Mouse (Mus musculus) mouse trophoblast stem cell (cell line): ENCODE measurements at regions not wholly inside any gene's neighbourhood (a gene's known extent, or its start where the extent isn't known, plus 50 kb on each side); places are given as distances from the start of the nearest gene placed in this dataset.

Source experiments
- in situ Hi-C, 2 experiments: fragments of 300-500 bp; cut with MseI, MboI; formaldehyde crosslinking; loops; 2 replicates in 1 of 2; 3 replicates in 1 of 2; pipeline ENCODE4 v1.15.1; 2025

DNA sequence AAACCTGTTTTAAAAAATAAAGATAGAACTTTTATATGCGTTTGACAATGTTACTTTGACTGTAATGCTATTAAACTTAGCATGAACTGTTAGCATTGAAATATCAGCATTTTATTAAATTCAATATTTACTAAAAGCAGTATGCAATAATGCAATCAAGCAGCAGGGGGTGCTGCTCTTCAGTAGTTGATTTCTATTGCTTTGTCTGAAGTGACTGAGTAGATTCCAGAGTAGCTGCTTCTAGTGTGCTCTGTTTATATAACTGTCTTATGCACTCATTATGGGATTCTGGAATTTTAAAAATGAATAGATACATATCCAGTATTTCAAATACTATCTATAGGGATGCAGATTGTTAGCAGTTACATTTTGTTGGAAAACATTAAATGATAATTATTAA lies 146.2 kb downstream of the Gm28710 start:
- in situ Hi-C loops, result loop anchor here in 1 of 2 experiments (10.0 kb wide), 1 partner anchor 827 kb away; no protein-coding TSS in a partner anchor

DNA sequence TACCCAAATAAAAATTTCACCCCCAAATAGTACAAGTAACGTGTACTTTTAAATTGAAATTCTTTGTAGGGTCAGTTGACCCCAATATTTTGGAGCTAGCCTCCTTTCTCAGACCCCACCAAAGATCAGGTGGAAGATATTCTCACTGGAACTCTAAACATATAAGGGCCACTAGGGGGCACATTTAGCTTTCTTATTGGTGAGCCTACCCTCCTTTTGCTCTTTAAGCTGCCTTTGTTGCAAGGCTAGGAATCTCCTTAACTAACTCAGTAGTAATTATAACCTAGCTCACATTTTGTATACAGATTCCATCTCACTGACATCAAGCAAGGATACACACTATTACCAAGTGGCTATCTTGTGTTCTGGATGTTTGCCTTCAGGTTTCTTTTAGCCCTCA lies 155.8 kb downstream of the Gm28710 start:
- in situ Hi-C loops, result no loop called here

DNA sequence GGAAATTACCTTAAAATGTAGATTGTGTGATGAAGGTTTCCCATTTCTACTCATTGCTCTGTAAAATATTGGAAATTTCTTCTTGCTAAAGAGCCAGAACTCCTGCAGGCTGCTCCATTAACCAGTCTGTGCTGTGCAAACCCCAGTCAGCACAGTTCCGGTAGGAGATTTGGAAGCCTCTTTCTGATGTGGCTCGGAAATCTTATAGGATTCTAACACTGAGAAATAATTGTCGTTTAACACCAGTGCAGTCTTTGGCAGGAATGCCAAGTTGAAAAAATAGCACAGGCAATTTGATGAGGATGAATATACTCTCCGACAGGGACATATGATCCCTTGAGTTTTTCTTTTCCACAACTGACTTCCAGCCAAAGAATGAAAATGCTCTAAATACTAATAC lies 176.1 kb downstream of the Gm28710 start:
- in situ Hi-C loops, result loop anchor here in 1 of 2 experiments (25.0 kb wide), 1 partner anchor 795 kb away; no protein-coding TSS in a partner anchor

DNA sequence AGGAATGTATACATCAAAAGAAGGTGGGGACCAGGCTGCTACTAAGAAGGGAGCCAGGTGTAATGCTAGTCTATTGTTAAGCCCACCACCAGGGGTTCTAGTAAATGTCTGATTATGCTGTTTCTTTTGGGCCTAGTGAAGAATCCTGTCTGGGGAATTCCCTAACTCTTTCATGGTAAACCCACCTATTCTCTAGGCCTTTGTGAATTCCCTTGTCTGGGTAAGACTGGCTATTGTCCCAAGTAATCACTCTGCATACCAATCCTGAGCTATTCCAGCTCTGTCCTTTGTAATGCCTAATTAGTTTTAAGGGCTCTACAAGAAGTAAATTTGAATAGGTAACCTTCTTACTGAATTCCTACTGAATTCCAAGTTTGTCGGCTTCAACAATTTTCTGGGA lies 177.2 kb downstream of the Gm28710 start:
- in situ Hi-C loops, result loop anchor here in 1 of 2 experiments (25.0 kb wide), 1 partner anchor 793 kb away; no protein-coding TSS in a partner anchor

DNA sequence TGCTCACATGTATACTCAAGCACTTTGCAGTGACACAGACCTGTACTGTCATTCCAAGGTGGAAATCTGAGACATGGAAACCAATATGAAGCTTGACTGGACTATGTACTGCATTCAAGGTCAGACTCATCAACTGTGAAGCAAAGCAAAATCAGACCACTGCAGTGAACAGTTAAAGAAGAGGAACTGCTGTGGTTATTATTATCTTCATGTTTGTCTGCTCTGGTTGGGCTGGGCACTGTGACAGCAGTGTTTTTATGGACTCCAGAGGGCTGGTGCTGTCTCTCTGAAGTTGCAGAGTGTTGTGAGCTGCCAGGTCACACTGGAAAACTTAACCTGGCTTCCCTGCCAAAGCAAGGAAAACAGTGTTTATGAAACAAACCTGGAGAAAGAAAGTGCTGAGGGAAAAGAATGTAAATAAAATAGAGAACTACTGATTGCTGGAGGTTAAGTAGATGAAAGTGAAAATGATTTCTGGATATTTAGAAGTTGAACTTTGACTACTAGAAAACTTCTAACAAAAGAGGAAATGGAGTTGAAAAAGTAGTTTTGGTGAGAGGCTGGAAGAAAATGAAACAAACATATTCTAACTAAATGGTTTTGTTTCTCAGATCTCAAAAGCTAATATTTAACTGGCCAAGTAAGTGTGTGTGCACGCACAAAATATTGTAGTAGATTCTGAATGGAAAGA lies 181.7 kb downstream of the Gm28710 start:
- in situ Hi-C loops, result loop anchor here in 1 of 2 experiments (25.0 kb wide), 1 partner anchor 789 kb away; no protein-coding TSS in a partner anchor

DNA sequence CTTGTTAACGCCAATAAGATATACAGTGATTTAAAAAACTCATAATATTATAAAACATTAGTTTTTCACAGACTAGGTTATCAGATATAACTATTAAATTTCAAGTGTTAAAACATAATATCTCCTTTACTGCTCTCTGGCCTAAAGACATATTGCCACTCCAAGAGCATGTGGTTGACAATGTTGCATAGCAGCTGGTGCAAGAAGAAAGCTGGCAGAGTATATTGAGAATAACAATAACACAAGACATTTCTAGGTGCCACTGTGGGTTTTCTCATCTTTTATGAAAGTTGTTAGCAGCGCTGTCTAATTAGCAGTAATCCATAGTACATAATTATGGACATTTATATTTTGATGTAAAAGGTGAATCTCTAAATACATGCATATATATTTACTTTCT lies 184.4 kb downstream of the Gm28710 start:
- in situ Hi-C loops, result no loop called here

DNA sequence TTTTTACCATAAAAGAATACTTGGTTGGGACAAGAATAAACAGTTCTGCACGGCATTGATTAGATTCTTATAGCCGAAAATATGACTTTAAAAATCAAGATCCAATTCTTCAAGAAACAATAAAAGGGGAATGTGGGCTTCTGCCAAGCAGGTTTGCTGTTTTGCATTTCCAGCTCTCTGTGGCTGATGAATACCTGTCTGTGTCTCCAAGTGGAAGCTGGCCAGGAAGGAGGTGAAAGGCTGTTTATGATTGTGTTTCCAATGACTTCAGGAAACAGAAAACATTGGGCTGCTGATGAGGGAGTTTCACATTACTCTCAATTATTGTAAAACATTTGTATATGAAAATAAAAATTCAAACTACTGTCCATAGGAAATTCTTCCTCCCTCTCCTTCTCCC lies 193.3 kb downstream of the Gm28710 start:
- in situ Hi-C loops, result no loop called here

DNA sequence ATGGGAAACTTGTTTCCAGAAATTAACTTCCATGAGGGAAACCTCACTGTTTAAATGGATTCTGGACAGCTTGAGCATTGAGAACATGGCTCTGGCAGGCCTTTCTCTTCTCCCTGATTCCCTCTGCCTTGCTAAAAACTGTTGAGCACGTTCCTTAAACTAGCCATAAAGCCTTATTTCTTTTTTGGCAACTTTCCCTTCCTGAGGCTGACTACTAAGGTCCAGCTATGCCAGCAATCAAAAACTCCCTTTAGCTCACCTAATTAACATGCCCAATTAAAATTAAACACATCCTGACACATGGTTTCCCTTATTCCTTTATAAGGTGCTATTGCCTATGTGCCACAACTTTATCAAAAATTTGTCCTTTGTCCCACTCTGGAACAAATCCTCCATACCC lies 199.9 kb downstream of the Gm28710 start:
- in situ Hi-C loops, result no loop called here

DNA sequence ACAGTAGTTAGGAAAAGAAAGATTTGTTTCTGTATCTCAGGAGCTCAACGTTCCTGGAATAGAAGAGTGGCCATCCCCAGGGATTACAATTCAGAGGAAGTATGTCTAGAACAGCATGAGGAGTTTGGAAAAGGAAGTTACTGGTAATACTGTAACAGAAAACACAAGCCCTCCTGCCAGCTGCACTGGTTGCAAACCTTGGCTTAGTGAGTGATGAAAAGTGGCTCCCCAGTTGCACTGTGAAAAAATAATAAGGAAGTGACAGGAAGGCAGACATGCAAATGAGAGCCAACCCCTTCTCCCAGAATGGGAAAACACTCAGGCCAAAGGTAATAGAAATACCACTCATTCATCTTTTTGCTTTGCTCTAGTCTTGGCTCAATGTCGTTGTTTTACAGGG lies 207.6 kb downstream of the Gm28710 start:
- in situ Hi-C loops, result no loop called here

DNA sequence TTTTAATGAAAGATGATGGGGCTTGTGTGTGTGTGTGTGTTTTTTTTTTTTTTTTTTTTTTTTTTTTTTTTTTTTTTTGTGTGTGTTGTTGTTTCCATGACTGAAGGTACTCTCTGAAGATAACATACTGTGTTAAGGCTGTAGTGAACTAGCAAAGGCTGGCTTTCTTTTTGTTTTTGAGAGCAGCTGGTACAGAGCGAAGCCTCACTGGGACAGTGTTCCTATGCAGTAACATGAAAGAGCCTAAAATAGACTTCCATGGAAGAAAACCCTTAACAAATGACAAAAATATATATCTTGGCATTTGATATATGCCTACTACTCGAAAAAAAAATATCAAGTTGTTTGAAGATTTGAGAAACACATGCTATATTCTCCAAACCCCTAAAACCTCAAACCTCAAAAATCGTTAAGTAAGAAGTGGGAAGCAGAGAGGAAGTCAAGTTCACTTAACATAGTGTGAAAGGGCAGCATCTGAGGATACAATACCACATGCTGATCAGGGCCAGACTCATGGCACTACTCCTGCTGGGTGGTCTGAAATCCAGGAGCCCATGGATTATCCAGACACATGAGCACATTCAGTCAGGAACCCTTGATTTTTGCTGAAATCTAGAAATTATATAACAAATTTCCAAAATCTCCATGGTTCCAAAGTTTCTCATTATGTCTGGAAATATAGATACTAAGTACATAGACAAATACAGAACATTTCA lies 215.4 kb downstream of the Gm28710 start:
- in situ Hi-C loops, result no loop called here

DNA sequence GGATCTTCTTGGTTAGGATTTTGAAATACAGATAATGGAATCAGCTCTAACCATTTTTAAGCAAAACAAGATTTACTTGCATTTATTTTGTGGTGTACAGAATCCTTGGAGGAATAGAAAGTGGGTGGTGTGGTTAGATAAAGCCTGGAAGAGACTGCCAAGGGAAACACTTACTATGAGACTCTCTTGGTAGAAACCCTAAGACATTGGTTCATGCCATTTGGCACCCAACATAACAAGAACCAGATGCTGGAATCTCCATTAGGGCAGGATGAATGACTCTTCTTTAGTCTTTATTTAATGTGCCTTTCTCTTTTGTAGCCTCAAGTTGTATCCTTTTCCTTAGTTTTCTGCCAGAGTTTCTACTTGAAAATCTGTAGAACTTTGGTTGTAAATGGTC lies 230.0 kb downstream of the Gm28710 start:
- in situ Hi-C loops, result no loop called here

DNA sequence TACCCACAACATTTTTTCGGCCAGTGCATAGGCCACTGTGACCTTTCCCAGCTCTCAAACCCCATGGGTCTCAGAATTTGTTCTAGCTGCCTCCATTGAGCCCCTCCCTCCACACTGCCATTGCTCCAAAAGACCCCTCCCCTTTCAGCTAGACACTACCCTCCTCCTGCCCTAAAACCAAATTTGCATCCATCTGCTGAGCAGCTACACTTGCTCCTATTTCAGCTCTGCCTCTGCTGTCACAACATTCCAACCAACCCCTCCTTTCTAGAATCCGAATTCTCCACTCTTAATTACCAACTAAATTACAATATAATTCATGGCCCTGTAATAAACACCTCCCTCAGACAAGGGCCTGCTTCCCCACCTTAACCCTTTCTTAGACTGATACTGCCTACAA lies 262.3 kb downstream of the Gm28710 start:
- in situ Hi-C loops, result no loop called here

DNA sequence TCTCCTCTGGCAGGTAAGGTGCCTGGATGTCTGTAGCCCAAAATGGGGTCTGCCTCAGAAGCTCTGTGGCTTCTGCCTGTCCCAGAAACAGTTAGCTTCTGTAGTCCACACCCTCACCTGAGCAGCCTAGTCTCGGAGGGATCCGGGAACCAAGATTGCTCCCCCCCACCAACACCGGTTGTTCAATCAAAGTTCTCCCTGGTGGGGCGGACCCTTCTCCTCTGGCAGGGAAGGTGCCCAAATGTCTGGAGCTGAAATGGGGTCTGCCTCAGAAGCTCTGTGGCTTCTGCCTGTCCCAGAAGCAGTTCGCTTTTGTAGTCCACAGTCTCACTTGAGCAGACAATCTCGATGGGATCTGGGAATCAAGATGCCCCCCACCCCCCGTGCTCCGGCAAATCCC lies 273.0 kb downstream of the Gm28710 start:
- in situ Hi-C loops, result no loop called here

DNA sequence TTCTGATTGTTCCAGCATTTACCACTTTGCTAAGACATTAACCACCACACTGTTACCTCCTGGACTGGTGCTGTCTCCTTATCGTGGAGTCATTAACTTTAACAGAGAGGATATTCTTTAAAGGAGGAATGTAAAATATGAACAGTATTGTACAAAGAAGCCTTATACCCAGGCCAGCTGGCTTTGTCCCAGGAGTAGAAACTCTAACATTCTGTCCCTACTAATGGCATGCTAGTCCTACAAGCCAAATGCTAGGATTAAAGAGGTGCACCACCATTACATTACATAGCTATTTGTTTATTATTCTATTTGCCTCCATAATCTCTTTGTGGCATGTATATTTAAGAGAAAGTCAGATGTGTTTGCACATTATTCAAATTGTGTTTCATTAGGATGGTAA lies 288.8 kb downstream of the Gm28710 start:
- in situ Hi-C loops, result no loop called here

DNA sequence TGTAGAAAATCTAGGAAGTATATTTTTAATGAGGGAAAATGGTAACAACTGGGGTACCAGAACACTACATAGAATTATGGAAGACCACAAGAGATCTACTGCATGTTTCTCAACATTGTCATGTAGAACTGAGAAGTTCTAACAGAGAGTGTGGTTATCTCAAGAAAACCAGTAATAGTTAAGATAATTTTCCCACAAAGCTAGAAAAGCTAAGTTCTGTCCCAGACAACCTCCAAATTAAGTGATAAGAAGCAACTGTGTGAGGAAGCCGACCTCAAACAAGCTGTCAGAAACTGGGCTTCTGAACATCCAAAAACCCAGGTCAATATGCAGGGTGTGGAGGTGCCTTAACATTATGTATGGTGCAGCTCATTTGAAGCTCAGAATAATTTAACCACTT lies 261.4 kb upstream of the Speer4f2 start:
- in situ Hi-C loops, result no loop called here

DNA sequence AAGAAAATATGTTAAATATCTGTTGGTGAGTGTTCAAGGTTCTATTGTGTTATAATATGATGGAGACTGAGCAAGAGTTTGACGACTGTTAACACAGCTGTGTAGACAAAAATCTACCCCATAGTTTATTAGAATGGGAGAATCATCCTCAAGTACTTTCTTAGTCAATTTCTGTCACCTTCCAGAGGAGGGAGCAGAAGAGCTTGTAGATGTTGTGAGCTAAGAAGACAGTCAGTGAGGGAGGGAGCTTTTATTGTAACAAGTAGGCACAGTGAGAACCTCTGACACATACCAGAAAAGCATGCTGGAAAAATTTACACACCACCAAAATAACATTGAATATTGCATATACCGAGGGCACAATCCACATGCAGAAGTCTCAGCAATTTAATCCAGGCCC lies 261.0 kb upstream of the Speer4f2 start:
- in situ Hi-C loops, result no loop called here

DNA sequence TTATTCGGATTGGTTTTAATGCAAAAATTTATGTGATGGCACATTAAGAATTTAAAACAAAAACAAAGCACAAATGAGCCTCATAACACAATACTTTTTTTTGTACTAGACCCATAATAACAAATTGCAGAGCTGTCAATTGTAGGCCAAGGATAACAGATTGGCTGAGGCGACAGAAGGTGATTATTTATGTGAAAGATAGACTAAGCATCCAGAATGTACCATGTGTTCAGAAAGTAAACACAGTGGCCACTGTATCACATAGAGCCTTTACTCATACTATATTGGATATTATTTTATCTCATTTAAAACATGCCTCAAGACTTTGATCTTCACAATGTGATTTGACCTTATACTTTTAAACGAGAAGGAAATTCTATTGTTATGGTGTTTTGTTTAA lies 257.9 kb upstream of the Speer4f2 start:
- in situ Hi-C loops, result no loop called here

DNA sequence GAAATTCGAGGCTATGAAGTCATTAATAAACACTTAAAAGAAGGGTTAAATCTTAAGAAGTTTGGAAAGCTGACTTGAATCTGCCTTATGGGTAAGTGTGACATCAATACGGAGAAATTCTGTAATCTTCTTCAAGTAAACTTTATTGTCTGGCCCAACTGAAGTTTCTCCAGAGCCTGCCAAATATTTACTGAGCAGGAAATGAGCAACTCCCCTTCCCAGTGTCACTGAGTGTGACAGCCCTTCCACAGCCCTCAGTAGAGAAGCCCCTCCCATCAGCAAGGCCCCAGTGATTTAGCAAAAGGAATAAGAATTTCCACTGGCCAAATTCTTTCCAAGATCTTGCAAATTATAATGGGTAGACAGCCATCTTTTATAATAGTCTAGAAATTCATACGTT lies 256.9 kb upstream of the Speer4f2 start:
- in situ Hi-C loops, result no loop called here

DNA sequence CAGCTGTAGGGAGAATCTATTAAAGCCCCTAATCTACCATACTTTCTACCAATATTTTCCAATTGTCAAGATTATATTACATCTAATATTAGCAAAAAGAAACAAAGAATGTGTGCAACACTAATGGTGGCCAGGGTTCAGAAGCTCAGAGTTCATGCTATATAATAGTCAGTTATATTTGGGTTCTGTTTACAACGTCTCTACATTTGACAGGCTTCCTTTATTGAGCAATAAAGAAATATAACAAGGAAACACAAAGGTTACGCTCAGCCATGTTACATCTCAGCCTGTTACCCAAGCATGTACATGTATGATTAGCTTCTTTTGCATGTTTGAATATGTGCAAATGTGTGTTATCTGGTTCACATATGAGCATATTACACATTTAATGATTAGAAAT lies 247.7 kb upstream of the Speer4f2 start:
- in situ Hi-C loops, result no loop called here

DNA sequence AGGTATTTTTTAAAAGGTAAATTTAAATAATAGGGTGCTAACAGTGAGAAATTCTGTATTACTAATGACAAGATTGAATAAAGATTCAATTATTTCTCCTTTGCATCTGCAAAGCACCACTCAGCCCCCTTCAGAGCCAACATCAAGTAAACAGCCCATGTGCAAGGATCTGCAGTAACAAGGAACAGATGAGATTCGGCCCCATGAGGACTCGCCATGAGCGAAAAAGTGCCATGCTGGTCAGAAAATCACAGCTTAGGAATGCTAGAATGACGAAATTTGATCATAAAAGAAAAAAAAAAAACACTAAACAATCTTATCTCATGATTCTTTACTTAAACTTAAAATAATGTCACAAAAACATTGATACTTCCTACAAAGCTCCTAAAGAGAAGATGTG lies 245.5 kb upstream of the Speer4f2 start:
- in situ Hi-C loops, result no loop called here

DNA sequence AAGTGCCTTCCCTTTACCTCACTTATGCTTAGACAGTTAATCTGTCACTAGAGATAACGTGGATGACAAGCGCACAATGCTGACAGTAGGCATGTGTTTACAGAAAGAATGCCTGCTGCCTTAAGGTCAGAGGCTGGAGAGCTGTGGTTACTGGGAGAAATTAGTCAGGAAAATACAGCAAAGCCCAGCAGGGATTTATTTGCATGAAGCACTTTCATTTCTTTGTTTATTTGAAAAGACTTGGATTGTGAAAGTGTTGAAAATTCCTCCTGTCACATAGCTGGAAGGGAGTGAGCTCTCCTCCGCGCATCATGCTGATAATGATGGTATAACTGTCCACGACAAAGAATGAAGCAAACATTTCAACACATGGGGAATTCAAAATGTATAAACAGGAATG lies 237.5 kb upstream of the Speer4f2 start:
- in situ Hi-C loops, result no loop called here

DNA sequence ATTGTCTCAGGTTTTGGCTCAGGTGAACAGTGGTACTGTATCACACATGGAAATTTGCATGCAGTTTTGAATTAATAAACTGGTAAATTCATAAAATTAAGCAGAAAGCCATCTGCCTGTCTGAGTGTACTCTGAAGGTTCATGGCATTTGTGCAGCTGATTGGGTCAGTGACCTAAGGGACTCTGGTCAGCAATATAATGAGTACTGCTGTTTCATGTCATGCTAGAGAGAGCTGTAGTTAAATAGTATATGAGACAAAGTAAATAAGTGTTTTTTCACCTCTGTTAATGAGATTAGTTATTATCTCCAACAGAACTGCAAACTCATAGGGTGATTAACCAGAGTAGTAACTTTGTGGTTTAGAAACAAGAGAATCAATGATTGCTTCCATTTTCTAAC lies 231.4 kb upstream of the Speer4f2 start:
- in situ Hi-C loops, result no loop called here

DNA sequence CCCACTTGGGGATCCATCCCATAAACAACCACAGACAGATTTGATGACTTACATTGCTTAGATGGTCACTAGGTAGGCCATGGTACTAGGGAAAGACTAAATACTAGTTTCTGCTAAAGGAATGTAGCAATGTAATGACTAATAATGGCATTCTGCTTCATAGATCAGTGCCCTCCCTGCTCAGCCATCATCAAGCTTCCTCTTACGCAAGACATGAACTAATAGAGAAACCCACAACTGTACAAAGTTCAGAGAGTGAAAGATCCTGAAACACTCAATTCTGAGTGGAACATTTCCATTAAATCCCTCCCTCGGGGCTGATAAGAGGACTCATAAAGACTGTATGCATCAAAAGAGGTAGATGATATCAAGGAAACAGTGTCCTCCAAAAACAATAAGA lies 198.4 kb upstream of the Speer4f2 start:
- in situ Hi-C loops, result no loop called here
